Mouse (Mus musculus): ENCODE data around the gene Cers5.

Cers5 gene

DNA sequence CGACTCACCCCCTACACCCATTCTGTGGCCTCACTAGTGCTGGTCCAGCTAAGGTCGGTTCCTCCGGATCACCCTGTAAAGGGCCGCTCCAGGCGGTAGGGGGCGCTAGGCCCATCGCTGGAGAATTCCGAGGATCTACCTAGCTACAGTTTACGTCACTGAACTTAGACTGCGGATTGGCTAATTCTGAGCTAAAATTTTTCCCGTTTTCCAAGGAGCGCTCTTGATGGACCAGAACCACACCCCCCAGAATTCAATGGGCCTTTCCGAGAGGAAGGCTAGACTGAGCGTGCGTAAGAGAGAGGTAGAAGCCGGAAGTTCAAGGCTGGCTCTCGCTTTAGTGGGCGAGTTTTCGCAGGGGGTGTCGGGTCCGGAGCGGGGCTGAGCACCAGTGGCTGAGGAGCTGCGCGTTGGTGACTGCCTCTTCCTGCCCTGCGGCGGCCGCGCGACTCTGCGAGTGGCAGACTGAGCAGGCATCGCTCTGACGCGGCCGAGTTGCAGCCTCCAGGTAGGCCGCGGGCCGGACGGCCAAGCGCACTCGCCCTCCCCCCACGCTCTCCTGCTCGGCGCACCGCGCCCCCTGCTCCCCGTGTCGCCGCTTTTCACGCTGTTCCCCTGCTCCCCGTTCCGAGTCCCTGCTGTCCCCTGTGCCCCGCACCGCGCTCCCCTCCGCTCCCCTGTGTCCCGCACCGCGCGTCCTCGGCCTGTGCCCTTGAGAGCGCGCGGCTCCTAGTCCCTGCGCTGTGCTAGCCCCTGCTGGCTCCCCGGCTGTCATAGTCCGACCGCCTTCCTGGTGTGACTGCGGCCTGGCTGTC is 47.1 kb downstream of the Cers5 start, which contains the start of gene Cox14:
Gene Cox14, plus strand, starts transcription at position 278 of the 815 bp plus-strand sequence.
- DNase-seq (ENCODE audit: low read depth, low spot score) = peak; percentile 99

- DNase-seq (ENCODE audit: low read depth, low spot score) = peak; percentile 84
These were observed 48.2 kb downstream of the Cers5 start for GRCm38 (mm10) chr15:99724292-99725021.

GRCm38 (mm10) chr15:99723515-99724291 is 49.0 kb downstream of the Cers5 start:
- peak; percentile 55 for DNase-seq (ENCODE audit: low read depth, low spot score)

- no peak for DNase-seq (ENCODE audit: low read depth, low spot score)
These were observed 49.6 kb downstream of the Cers5 start for GRCm38 (mm10) chr15:99723120-99723514.

DNA sequence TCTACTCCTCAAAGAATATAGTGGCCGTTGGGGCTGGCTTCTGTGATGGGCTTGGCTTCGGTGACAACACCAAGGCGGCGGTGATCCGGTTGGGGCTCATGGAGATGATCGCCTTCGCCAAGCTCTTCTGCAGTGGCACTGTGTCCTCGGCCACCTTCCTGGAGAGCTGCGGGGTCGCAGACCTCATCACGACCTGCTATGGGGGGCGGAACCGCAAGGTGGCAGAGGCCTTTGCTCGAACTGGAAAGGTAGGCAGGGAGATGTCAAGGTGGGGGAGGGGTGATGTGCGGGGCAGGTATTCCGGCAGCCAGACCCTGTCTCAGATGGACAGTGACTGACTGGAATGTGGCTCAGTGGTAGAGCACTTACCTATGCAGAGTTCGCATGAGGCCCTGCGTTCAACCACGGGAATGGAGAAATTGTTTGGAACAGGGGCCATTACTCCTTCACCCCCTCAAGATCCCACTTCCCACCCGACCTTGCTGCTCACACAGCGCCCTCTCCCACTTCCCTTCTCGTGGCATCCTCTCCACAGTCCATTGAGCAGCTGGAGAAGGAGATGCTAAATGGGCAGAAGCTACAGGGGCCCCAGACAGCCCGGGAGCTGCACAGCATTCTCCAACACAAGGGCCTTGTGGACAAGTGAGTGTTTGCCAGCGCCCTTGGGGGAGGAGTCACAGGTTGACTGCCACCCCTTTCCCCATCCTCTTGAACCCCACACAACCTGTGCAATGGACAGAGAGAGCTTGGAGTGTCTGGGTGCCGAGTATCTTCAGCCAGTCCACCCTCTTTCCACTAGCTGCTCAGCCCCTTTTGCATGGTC is 50.6 kb downstream of the Cers5 start:
- DNase-seq (ENCODE audit: low read depth, low spot score) = no peak

DNA sequence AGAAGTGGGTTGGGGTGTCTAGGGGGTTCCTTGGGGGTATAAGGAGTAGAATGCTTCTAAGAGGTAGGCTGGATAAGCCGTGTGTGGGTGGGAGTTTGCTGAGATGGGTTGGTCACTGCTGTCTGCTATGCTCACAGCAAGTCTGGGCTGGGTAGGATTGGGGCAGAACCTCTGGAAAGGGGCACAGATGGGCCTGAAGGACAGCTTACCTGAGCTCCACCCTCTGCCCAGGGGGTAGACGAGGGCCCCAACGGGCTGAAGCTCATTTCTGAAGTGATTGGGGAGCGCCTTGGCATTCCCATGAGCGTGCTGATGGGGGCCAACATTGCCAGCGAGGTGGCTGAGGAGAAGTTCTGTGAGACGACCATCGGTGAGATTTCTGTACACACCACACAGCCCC is 52.8 kb downstream of the Cers5 start:
- DNase-seq (ENCODE audit: low read depth, low spot score) = no peak

- DNase-seq (ENCODE audit: low read depth, low spot score) = no peak
These were observed 54.1 kb downstream of the Cers5 start for GRCm38 (mm10) chr15:99718461-99719021.

DNA sequence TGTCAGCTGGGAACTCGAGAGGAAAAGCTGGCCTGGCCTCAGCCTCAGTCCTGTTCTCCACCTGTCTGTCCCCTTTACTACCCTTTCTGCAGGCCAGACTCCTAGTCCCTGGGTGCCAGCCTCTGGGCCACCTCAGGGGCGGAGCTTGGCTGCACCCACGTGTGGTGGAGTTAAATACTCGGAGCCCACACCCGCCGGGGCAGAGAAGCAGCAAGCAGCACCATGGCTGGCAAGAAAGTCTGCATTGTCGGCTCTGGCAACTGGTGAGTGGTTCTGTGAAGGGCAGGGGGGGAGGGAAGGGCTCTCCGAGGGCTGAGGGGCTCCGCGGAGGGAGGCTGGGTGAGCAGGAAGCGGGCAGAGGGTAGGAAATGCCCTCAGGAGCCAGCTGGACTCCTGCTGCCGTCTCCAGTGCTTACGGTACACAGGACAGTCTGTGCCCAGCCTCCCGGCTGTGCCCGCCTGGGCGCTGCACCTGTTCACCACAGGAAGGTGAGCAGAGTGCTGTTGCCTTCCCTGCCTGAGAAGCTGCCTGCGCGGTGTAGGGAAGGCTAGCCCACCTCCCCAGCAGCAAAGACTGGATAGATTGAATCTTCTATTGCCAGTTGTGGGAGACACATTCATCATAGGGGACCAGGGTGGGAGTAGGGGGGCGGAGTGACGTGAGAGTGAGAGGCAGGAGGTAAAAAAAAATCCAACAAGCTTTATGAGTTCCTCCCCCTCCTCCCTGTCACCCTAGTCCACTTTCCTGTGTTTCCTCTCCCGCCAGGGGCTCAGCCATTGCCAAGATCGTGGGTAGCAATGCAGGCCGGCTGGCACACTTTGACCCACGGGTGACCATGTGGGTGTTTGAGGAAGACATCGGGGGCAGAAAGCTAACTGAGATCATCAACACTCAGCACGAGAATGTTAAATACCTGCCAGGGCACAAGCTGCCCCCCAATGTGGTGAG is 55.0 kb downstream of the Cers5 start, which contains the start of gene Gpd1:
Gene Gpd1, plus strand, starts transcription at position 130 of the 949 bp plus-strand sequence.
- no peak for DNase-seq (ENCODE audit: low read depth, low spot score)

DNA sequence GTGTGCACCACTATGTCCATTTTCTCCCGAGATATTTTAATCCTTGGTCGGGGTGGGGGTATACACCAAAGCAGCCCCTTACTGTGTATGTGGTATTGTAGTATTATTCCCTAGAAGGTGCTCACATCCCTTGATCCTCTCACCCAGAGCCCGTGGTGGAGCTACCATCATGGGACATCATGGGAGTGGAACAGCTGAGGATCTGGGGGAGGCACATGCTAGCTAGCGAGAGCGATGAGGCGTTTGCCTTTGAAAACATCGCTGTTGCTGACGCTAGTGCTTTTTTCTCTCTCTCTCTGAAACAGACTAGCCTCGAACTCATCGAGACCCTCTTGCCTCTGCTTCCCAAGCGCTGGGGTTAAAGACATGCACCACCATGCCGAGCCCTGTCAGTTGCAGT is 55.9 kb downstream of the Cers5 start:
- DNase-seq (ENCODE audit: low read depth, low spot score) = no peak

- DNase-seq (ENCODE audit: low read depth, low spot score) = no peak
These were observed 56.5 kb downstream of the Cers5 start for GRCm38 (mm10) chr15:99715982-99716746.

DNA sequence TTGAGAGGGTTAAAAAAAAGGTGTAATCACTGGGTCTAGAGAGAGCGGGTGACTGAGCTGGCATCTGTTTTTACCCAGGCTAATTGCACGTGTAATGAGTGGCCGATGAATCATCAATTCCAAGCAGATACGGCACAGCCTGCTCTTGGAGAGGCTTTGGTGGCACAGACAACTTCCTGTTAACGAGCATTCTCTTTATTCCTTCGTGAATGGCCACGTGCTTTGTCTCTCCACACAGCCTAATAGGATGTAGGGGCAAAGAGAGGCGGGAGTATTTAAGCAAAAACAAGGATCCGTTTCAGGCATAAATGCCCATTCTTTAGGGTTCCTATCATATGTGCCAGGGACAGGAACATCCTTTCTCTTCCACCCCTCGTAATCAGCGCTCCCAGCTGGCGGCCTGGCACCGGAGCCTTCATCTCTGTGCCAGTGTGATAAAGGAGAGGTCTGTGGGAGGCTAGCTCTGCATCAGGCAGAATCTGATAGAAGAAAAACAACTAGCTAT is 57.3 kb downstream of the Cers5 start:
- no peak for DNase-seq (ENCODE audit: low read depth, low spot score)

GRCm38 (mm10) chr15:99714858-99715257 is 57.8 kb downstream of the Cers5 start:
- DNase-seq (ENCODE audit: low read depth, low spot score) = peak; percentile 84

DNA sequence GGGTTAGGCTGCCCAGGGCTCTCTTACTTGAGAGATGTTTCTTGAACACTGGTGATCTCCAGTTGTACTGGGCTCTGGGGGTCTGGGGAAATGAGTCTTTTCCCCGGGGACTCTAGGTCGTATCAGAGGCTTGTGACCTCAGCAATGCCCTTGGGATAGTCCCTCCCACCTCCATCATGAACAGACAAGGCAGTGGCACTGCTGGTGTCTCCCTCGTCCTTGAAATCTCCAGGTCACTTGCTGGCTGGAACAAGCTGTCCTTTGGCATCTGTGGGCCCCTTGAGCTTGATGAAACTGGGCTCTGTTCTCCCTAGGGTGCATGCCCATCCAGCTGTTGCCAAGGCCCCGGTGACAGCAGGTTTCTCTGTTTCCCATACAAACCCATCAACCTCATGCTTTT is 58.5 kb downstream of the Cers5 start:
- DNase-seq (ENCODE audit: low read depth, low spot score) = no peak

- no peak for DNase-seq (ENCODE audit: low read depth, low spot score)
These were observed 59.1 kb downstream of the Cers5 start for GRCm38 (mm10) chr15:99713569-99713968.

- DNase-seq (ENCODE audit: low read depth, low spot score) = peak; percentile 59
These were observed 59.8 kb downstream of the Cers5 start for GRCm38 (mm10) chr15:99712666-99713559.

DNA sequence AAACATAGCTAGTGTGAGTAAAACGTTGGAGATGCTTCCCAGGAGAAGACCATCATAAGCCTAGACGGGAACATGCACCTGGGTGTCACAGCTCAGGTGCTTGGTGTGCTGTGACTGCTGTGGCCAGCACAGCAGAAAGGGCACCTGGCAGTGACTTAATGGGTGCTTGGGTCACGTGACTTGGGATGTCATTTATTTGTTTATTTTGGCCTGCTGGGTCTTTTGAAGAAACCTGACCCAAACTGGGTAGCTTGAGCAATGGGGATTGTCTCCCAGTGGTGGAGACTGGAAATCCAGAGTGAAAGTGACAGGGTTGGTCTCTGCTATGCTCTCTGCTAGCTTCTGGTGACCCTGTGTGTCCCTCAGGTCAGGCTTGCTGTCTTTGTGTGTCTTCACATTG is 61.2 kb downstream of the Cers5 start:
- DNase-seq (ENCODE audit: low read depth, low spot score) = no peak

Data from ES-CJ7 (cell line).